13 mouse cellular contexts compared by ENCODE assay signal in genomic region chr8:13529011-13529840, GRCm38 (mm10). TPM values are rescaled to one million over a fixed set of nuclear protein-coding genes. Genes with fewer than 3 reads are reported as not detected.
A peak's percentile ranks its signal among the peaks of the same experiment; 100 is the strongest.
DNase-seq lines count a peak whose midpoint lies in the region; ATAC-seq and TF ChIP-seq lines count a peak whose summit lies in the region.
"Had no signal": no experiment of that assay in that cellular context is flagged by ENCODE, and none has a peak within 500 bp of the region (broad histone marks: within the 10 kb centered on the region; RNA-seq: fewer than 3 reads in every experiment).

No protein-coding gene starts in this region.

- peak; percentile 30 for DNase-seq in cerebellum, adult 11 months
- DNase-seq in cerebellum, adult 9-10 months, result no peak
- peak; percentile 25 for DNase-seq in lung, embryonic 14.5 days
- no peak for DNase-seq in lung, adult 18-20 months
- DNase-seq in heart, postnatal 4 days, result peak; percentile 33
- DNase-seq in skeletal muscle tissue, adult 2 months (ENCODE audit: low read depth, low spot score), result peak; percentile 57
- no peak for DNase-seq in thymus, postnatal 0 days (ENCODE audit: low spot score)
- no peak for DNase-seq in thymus, postnatal 10 days (ENCODE audit: low spot score in 2 of 2)
- DNase-seq: thymus, adult 18-20 months had no signal

- no peaks in the 10 kb centered on the region for H3K9me3 ChIP-seq in lung, embryonic 14.5 days (ENCODE audit: low read depth, low read length)

- H3K4me2 ChIP-seq in lung, embryonic 14.5 days, result 0 out of 2 replicates have a peak overlapping the region, but pooled peaks have one; percentile 3

- peak; percentile 26 for ATAC-seq in lung, embryonic 14.5 days (ENCODE audit: insufficient read depth)

- H3K27ac ChIP-seq in lung, embryonic 14.5 days (ENCODE audit: low read depth), result peak overlapping the region; percentile 91

- WGBS in lung, embryonic 14.5 days, result 40% methylated on average over 15 of the region's 15 CpGs

- H3K4me3 ChIP-seq in lung, embryonic 14.5 days (ENCODE audit: low read depth, low read length), result no peak overlapping the region
- H3K4me3 ChIP-seq: erythroblast, embryonic 14.5 days had no signal

- H3K36me3 ChIP-seq in lung, embryonic 14.5 days (ENCODE audit: insufficient read depth), result no peaks in the 10 kb centered on the region

- H3K27me3 ChIP-seq in lung, embryonic 14.5 days (ENCODE audit: insufficient read depth, low read length), result no peaks in the 10 kb centered on the region

- peak overlapping the region; percentile 6; the same call in 1 of the 2 replicates for H3K9ac ChIP-seq in lung, embryonic 14.5 days

- H3K4me1 ChIP-seq in lung, embryonic 14.5 days (ENCODE audit: insufficient read depth), result peaks cover 39% of the 10 kb centered on the region

- no peak for TF ChIP-seq CTCF in lung, embryonic 14.5 days (IDR thresholded peaks at IDR 0.05; ENCODE audit: low read depth)

RNA-seq across cellular contexts. Expression of gene 1700029H14Rik, which starts 33.0 kb away (rescaled TPM):
- not detected in 2 replicates for polyA plus RNA-seq in lung, embryonic 14.5 days (2014; fragmentation: Nextera tagmentation; extraction: Ambion mirVana)
- not detected for total RNA-seq in heart, postnatal 4 days (2021)
- not detected in 2 replicates for polyA plus RNA-seq in thymus, postnatal 0 days (2015; fragmentation: Nextera tagmentation; extraction: Ambion mirVana)
- total RNA-seq: adrenal gland, postnatal 14 days; left cerebral cortex, postnatal 36 days had no signal
- polyA plus RNA-seq: erythroblast, embryonic 14.5 days; neural tube, embryonic 11.5 days had no signal

RNA-seq across cellular contexts. Expression of gene Gas6, which starts 34.9 kb away (rescaled TPM):
- 43.5 and 47.1 TPM in 2 replicates for polyA plus RNA-seq in lung, embryonic 14.5 days (2014; fragmentation: Nextera tagmentation; extraction: Ambion mirVana)
- 100 to 1,000 TPM; 148 to 153 TPM for total RNA-seq in heart, postnatal 4 days (2021)
- polyA plus RNA-seq in thymus, postnatal 0 days (2015; fragmentation: Nextera tagmentation; extraction: Ambion mirVana), result 169 and 187 TPM in 2 replicates

Comparison
In these comparisons a context has a peak if more than half of its experiments do, and no peak if none do; other contexts are left out.
1. DNase-seq: peak in cerebellum, adult 11 months (single experiment), lung, embryonic 14.5 days (single experiment), heart, postnatal 4 days (single experiment) and skeletal muscle tissue, adult 2 months (single experiment); none in cerebellum, adult 9-10 months (single experiment), lung, adult 18-20 months (0 of 2), thymus, postnatal 0 days (single experiment) and thymus, postnatal 10 days (0 of 2).